7 mouse cellular contexts compared by ENCODE assay signal in genomic region chr6:28133206-28134063, GRCm38 (mm10). TPM values are rescaled to one million over a fixed set of nuclear protein-coding genes. Genes with fewer than 3 reads are reported as not detected.
A peak's percentile ranks its signal among the peaks of the same experiment; 100 is the strongest.
DNase-seq lines count a peak whose midpoint lies in the region; ATAC-seq and TF ChIP-seq lines count a peak whose summit lies in the region.

No protein-coding gene starts in this region.

- H3K36me3 ChIP-seq in lung, postnatal 0 days (ENCODE audit: insufficient read depth, low read length): no peaks in the 10 kb centered on the region
- H3K36me3 ChIP-seq in forebrain, embryonic 10.5 days (replicated peaks): no peaks in the 10 kb centered on the region
- no peaks in the 10 kb centered on the region for H3K36me3 ChIP-seq in limb, embryonic 13.5 days
- no peaks in the 10 kb centered on the region for H3K36me3 ChIP-seq in stomach, embryonic 15.5 days

- no peaks in the 10 kb centered on the region for H3K4me1 ChIP-seq in lung, postnatal 0 days (ENCODE audit: insufficient read depth, low read depth, low read length)
- peaks cover 51% of the 10 kb centered on the region for H3K4me1 ChIP-seq in forebrain, embryonic 10.5 days
- H3K4me1 ChIP-seq in limb, embryonic 13.5 days: peaks cover 19% of the 10 kb centered on the region
- H3K4me1 ChIP-seq in stomach, embryonic 15.5 days: peaks cover 16% of the 10 kb centered on the region

- 3% methylated on average over 35 of the region's 38 CpGs for WGBS in lung, postnatal 0 days
- WGBS in forebrain, embryonic 10.5 days: under 1% methylated on average over 38 of the region's 38 CpGs
- WGBS in limb, embryonic 13.5 days: under 1% methylated on average over 38 of the region's 38 CpGs
- WGBS in stomach, embryonic 15.5 days: 2% methylated on average over 38 of the region's 38 CpGs

- no peak overlapping the region for H3K27ac ChIP-seq in lung, postnatal 0 days (ENCODE audit: low read length)
- no peak overlapping the region for H3K27ac ChIP-seq in forebrain, embryonic 10.5 days
- no peak overlapping the region for H3K27ac ChIP-seq in limb, embryonic 13.5 days
- H3K27ac ChIP-seq in stomach, embryonic 15.5 days: no peak overlapping the region

- no peak for TF ChIP-seq EP300 in lung, postnatal 0 days (IDR thresholded peaks at IDR 0.05)

- H3K9ac ChIP-seq in lung, postnatal 0 days (replicated peaks; ENCODE audit: low read depth): no peak overlapping the region
- peak overlapping the region; percentile 59; the same call in 1 of the 2 replicates for H3K9ac ChIP-seq in limb, embryonic 13.5 days
- no peak overlapping the region for H3K9ac ChIP-seq in stomach, embryonic 15.5 days

- no peak overlapping the region for H3K4me2 ChIP-seq in lung, postnatal 0 days (replicated peaks; ENCODE audit: low read depth, low read length)
- H3K4me2 ChIP-seq in limb, embryonic 13.5 days (replicated peaks): peak overlapping the region; percentile 99
- H3K4me2 ChIP-seq in stomach, embryonic 15.5 days: peak overlapping the region; percentile 98

- H3K4me3 ChIP-seq in lung, postnatal 0 days (ENCODE audit: low read depth, low read length): no peak overlapping the region
- peak overlapping the region; percentile 69 for H3K4me3 ChIP-seq in forebrain, embryonic 10.5 days
- H3K4me3 ChIP-seq in limb, embryonic 13.5 days: peak overlapping the region; percentile 56
- peak overlapping the region; percentile 51 for H3K4me3 ChIP-seq in stomach, embryonic 15.5 days (replicated peaks)

- no peak for TF ChIP-seq CTCF in lung, postnatal 0 days (IDR thresholded peaks at IDR 0.05)

- H3K27me3 ChIP-seq in lung, postnatal 0 days (replicated peaks; ENCODE audit: insufficient read depth, low read length): peaks cover 25% of the 10 kb centered on the region
- H3K27me3 ChIP-seq in forebrain, embryonic 10.5 days (ENCODE audit: poor library complexity, severe bottlenecking): peaks cover 66% of the 10 kb centered on the region
- peaks cover 70% of the 10 kb centered on the region for H3K27me3 ChIP-seq in limb, embryonic 13.5 days
- peaks cover 35% of the 10 kb centered on the region for H3K27me3 ChIP-seq in stomach, embryonic 15.5 days (replicated peaks)

- no peak for ATAC-seq in lung, postnatal 0 days
- no peak for ATAC-seq in limb, embryonic 13.5 days (ENCODE audit: low FRiP score, low read depth)
- ATAC-seq in stomach, embryonic 15.5 days (ENCODE audit: insufficient read depth, low FRiP score, low read depth): no peak; the same call in 1 of the 2 replicates

- H3K9me3 ChIP-seq in lung, postnatal 0 days (ENCODE audit: low read length): no peaks in the 10 kb centered on the region
- H3K9me3 ChIP-seq in forebrain, embryonic 10.5 days: no peaks in the 10 kb centered on the region
- no peaks in the 10 kb centered on the region for H3K9me3 ChIP-seq in limb, embryonic 13.5 days
- no peaks in the 10 kb centered on the region for H3K9me3 ChIP-seq in stomach, embryonic 15.5 days

- DNase-seq in lung, postnatal 0 days (ENCODE audit: low spot score): peak; percentile 6
- DNase-seq in lung, postnatal 36 days: no peak
- DNase-seq in forebrain, embryonic 10.5 days (ENCODE audit: extremely low spot score, low spot score): no peak
- DNase-seq in spleen, postnatal 4 days (ENCODE audit: low spot score in 2 of 2): no peak
- DNase-seq in adrenal gland, adult (ENCODE audit: inconsistent age in 2 of 2, low spot score in 1 of 2): no peak

RNA-seq across cellular contexts. Expression of gene Grm8, which starts 1.5 kb away (rescaled TPM):
- not detected in 2 replicates for polyA plus RNA-seq in lung, postnatal 0 days (2015; fragmentation: Nextera tagmentation; extraction: Ambion mirVana)
- 0.78 and 0.97 TPM in 2 replicates for polyA plus RNA-seq in forebrain, embryonic 10.5 days (2016; fragmentation: Nextera tagmentation; extraction: Ambion mirVana)
- polyA plus RNA-seq in limb, embryonic 13.5 days (2015; fragmentation: Nextera tagmentation; extraction: Ambion mirVana): 1.5 TPM in 2 replicates
- 1.6 TPM in 2 replicates for polyA plus RNA-seq in stomach, embryonic 15.5 days (2015; fragmentation: Nextera tagmentation; extraction: Ambion mirVana)
